Mouse (Mus musculus) kidney, embryonic 16.5 days (tissue): Measurements from ENCODE around the gene Plekha7. TPM values are rescaled to one million over a fixed set of nuclear protein-coding genes. Genes with fewer than 3 reads are reported as not detected.

Experiments
- ATAC-seq: fragments of 200-750 bp; cut with Nextera tagmentation; 2 replicates; pipeline ENCODE4 v1.8.0; 2017; ENCODE audit warnings: moderate TSS enrichment; ENCODE audit not compliant: low FRiP score, low TSS enrichment
- H3K27ac ChIP-seq: fragments of 300-500 bp; sonication (generic); 2 replicates; pipeline ENCODE4 v1.5.1; 2014; ENCODE audit warnings: low read length
- H3K27me3 ChIP-seq: fragments of 300-500 bp; sonication (generic); 2 replicates; pipeline ENCODE4 v1.6.1; 2014; ENCODE audit warnings: low read length, control low read depth, mixed read lengths; ENCODE audit not compliant: insufficient read depth
- H3K36me3 ChIP-seq: fragments of 300-500 bp; sonication (generic); 2 replicates; pipeline ENCODE4 v1.6.1; 2014; ENCODE audit warnings: low read length, control low read depth, mixed read lengths; ENCODE audit not compliant: insufficient read depth
- H3K4me1 ChIP-seq: fragments of 300-500 bp; sonication (generic); 2 replicates; pipeline ENCODE4 v1.6.1; 2014; ENCODE audit warnings: low read length, control low read depth, mixed read lengths; ENCODE audit not compliant: insufficient read depth
- H3K4me2 ChIP-seq: fragments of 300-500 bp; sonication (generic); replicated peaks from 2 replicates; pipeline ENCODE4 v1.6.1; 2014; ENCODE audit warnings: low read depth, low read length
- H3K4me3 ChIP-seq: fragments of 300-500 bp; sonication (generic); 2 replicates; pipeline ENCODE4 v1.5.1; 2014; ENCODE audit warnings: mild to moderate bottlenecking, low read length
- H3K9ac ChIP-seq: fragments of 300-500 bp; sonication (generic); replicated peaks from 2 replicates; pipeline ENCODE4 v1.6.1; 2014; ENCODE audit warnings: low read length
- H3K9me3 ChIP-seq: fragments of 300-500 bp; sonication (generic); 2 replicates; pipeline ENCODE4 v1.6.1; 2016; ENCODE audit warnings: low read length, control low read depth
- WGBS: fragments of 180-500 bp; shearing (Covaris S2); extraction: QIAGEN DNeasy Blood & Tissue Kit; methylation state at CpG from one replicate; pipeline ENCODE4 v1.1.7; 2014; 5-methylcytosine and 5-hydroxymethylcytosine counted together
- polyA plus RNA-seq: library from polyadenylated mRNA; unstranded; fragments of >200 nt; fragmentation: Nextera tagmentation; extraction: Ambion mirVana; gene quantifications from 2 replicates; pipeline ENCODE4 v1.2.1, GENCODE M21; 2015

Plekha7 gene
- polyA plus RNA-seq, 1 experiment from 2014 or later, result 13.1 TPM

- ATAC-seq, result no peak
- H3K27ac ChIP-seq, result no peak overlapping the region
- WGBS, result 71% methylated on average over 3 of the region's 3 CpGs
Measured at GRCm38 (mm10) chr7:116187521-116187920, 120.7 kb downstream of the Plekha7 start.

GRCm38 (mm10) chr7:116186847-116187246 is 121.3 kb downstream of the Plekha7 start:
- no peak overlapping the region for H3K9ac ChIP-seq
- no peaks in the 10 kb centered on the region for H3K9me3 ChIP-seq
- 83% methylated on average over 1 of the region's 1 CpGs for WGBS
- H3K27ac ChIP-seq, result no peak overlapping the region
- 0 out of 2 replicates have a peak, but pooled peaks cover 2% of the 10 kb centered on the region for H3K36me3 ChIP-seq
- H3K4me1 ChIP-seq, result peaks cover 3% of the 10 kb centered on the region; the same call in 1 of the 2 replicates
- H3K4me3 ChIP-seq, result no peak overlapping the region
- ATAC-seq, result no peak
- H3K27me3 ChIP-seq, result no peaks in the 10 kb centered on the region
- H3K4me2 ChIP-seq, result no peak overlapping the region

More at GRCm38 (mm10) chr7:116187521-116187920, 120.7 kb downstream of the Plekha7 start:
- Histone ChIP-seq H3K9ac (no peak overlapping the region), H3K4me2 (no peak overlapping the region), H3K9me3 (no peaks in the 10 kb centered on the region), H3K36me3 (0 out of 2 replicates have a peak, but pooled peaks cover 2% of the 10 kb centered on the region), H3K4me3 (no peak overlapping the region), H3K4me1 (peaks cover 3% of the 10 kb centered on the region; the same call in 1 of the 2 replicates), H3K27me3 (no peaks in the 10 kb centered on the region)

- H3K27me3 ChIP-seq, result no peaks in the 10 kb centered on the region
- no peak overlapping the region for H3K4me2 ChIP-seq
- H3K9ac ChIP-seq, result no peak overlapping the region
- WGBS, result 80% methylated on average over 5 of the region's 5 CpGs
- H3K9me3 ChIP-seq, result no peaks in the 10 kb centered on the region
- no peak overlapping the region for H3K4me3 ChIP-seq
- H3K27ac ChIP-seq, result no peak overlapping the region
- ATAC-seq, result no peak
- H3K36me3 ChIP-seq, result 0 out of 2 replicates have a peak, but pooled peaks cover 2% of the 10 kb centered on the region
- H3K4me1 ChIP-seq, result peaks cover 3% of the 10 kb centered on the region; the same call in 1 of the 2 replicates
Measured at GRCm38 (mm10) chr7:116186156-116186555, 122.0 kb downstream of the Plekha7 start.

- Histone ChIP-seq H3K4me2 (no peak overlapping the region), H3K36me3 (0 out of 2 replicates have a peak, but pooled peaks cover 2% of the 10 kb centered on the region), H3K27me3 (no peaks in the 10 kb centered on the region), H3K9ac (no peak overlapping the region), H3K9me3 (no peaks in the 10 kb centered on the region), H3K4me3 (no peak overlapping the region), H3K4me1 (peaks cover 3% of the 10 kb centered on the region; the same call in 1 of the 2 replicates), H3K27ac (no peak overlapping the region)
- WGBS, result 67% methylated on average over 11 of the region's 11 CpGs
- no peak for ATAC-seq
Measured at GRCm38 (mm10) chr7:116184358-116185057, 123.7 kb downstream of the Plekha7 start.

- Histone ChIP-seq H3K9me3 (no peaks in the 10 kb centered on the region), H3K36me3 (no peaks in the 10 kb centered on the region), H3K27ac (no peak overlapping the region), H3K4me1 (peaks cover 3% of the 10 kb centered on the region; the same call in 1 of the 2 replicates), H3K4me3 (no peak overlapping the region), H3K9ac (no peak overlapping the region), H3K27me3 (no peaks in the 10 kb centered on the region), H3K4me2 (no peak overlapping the region)
- 88% methylated on average over 1 of the region's 1 CpGs for WGBS
- ATAC-seq, result no peak
Measured at GRCm38 (mm10) chr7:116182451-116182850, 125.7 kb downstream of the Plekha7 start.

- ATAC-seq, result no peak
- Histone ChIP-seq H3K4me1 (peaks cover 3% of the 10 kb centered on the region; the same call in 1 of the 2 replicates), H3K27ac (no peak overlapping the region), H3K9ac (no peak overlapping the region), H3K27me3 (no peaks in the 10 kb centered on the region), H3K9me3 (no peaks in the 10 kb centered on the region), H3K4me2 (no peak overlapping the region), H3K36me3 (no peaks in the 10 kb centered on the region), H3K4me3 (no peak overlapping the region)
- WGBS, result 93% methylated on average over 5 of the region's 5 CpGs
Measured at GRCm38 (mm10) chr7:116181444-116181946, 126.7 kb downstream of the Plekha7 start.

GRCm38 (mm10) chr7:116178916-116179315 is 129.3 kb downstream of the Plekha7 start:
- WGBS, result 72% methylated on average over 3 of the region's 3 CpGs
- H3K4me1 ChIP-seq, result no peaks in the 10 kb centered on the region
- no peak for ATAC-seq

GRCm38 (mm10) chr7:116172774-116173173 is 135.4 kb downstream of the Plekha7 start:
- 76% methylated on average over 10 of the region's 10 CpGs for WGBS
- Histone ChIP-seq H3K4me1 (no peaks in the 10 kb centered on the region), H3K4me3 (no peak overlapping the region), H3K27ac (no peak overlapping the region), H3K36me3 (no peaks in the 10 kb centered on the region), H3K9me3 (no peaks in the 10 kb centered on the region), H3K9ac (no peak overlapping the region), H3K27me3 (no peaks in the 10 kb centered on the region), H3K4me2 (no peak overlapping the region)
- no peak for ATAC-seq

More at GRCm38 (mm10) chr7:116178916-116179315, 129.3 kb downstream of the Plekha7 start:
- no peak overlapping the region for H3K4me2 ChIP-seq
- H3K36me3 ChIP-seq, result no peaks in the 10 kb centered on the region
- H3K4me3 ChIP-seq, result no peak overlapping the region
- no peaks in the 10 kb centered on the region for H3K27me3 ChIP-seq
- H3K27ac ChIP-seq, result no peak overlapping the region
- H3K9me3 ChIP-seq, result no peaks in the 10 kb centered on the region
- no peak overlapping the region for H3K9ac ChIP-seq

- Histone ChIP-seq H3K9ac (no peak overlapping the region), H3K4me2 (no peak overlapping the region), H3K27me3 (no peaks in the 10 kb centered on the region), H3K9me3 (no peaks in the 10 kb centered on the region), H3K4me3 (no peak overlapping the region), H3K27ac (no peak overlapping the region), H3K36me3 (no peaks in the 10 kb centered on the region), H3K4me1 (no peaks in the 10 kb centered on the region)
- WGBS, result 81% methylated on average over 4 of the region's 4 CpGs
- no peak for ATAC-seq
Measured at GRCm38 (mm10) chr7:116169426-116169825, 138.8 kb downstream of the Plekha7 start.

GRCm38 (mm10) chr7:116168224-116168623 is 140.0 kb downstream of the Plekha7 start:
- Histone ChIP-seq H3K9ac (no peak overlapping the region), H3K4me3 (no peak overlapping the region), H3K27me3 (no peaks in the 10 kb centered on the region), H3K4me2 (no peak overlapping the region), H3K36me3 (0 out of 2 replicates have a peak, but pooled peaks cover 2% of the 10 kb centered on the region), H3K9me3 (no peaks in the 10 kb centered on the region), H3K4me1 (no peaks in the 10 kb centered on the region), H3K27ac (no peak overlapping the region)
- WGBS, result 85% methylated on average over 7 of the region's 7 CpGs
- ATAC-seq, result no peak
